Mouse (Mus musculus): ENCODE results near the gene Tet3.

DNA sequence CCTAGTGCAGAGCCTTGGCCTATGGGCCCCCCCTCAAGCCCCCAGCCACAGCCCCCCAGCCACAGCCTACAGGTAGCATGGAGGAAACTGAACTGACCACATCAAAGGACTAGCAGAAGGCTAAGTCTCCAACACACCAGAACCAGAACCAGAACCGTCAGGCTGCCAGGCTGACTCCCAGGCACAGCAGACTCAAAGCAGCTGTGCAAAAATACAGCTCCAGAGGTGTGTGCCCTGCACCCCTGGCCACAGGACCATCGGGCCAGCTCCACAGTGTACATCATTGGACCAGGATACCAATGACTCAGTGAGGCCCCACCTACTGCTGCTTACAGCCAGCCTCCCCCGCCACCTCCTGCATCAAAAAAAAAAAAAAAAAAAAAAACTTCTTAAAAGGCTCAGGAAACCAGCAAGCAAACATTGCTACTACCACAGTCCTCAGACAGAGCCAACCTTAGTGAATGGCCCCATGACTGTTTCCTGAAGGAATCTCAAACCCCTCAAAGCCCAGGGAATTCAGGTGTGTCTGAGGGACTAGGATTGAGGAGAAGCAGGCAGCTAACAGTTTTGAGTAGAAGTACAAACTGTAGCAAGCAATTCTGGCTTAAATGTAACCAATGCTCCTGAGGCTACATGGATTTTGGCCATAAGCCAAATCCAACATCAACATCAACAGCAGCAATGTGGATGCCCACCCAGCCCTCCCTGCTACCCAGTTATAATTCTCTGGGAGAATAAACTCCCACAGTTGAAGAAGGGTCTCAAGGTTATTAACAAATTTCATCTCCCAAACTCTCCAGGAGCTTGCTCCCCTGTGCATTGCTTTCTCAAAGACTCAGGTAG is 42.4 kb downstream of the Tet3 start:
- TF ChIP-seq CTCF (IDR thresholded peaks at IDR 0.05; ENCODE audit: low read depth, low read length), result no peak
- no peak for TF ChIP-seq POLR2A (IDR thresholded peaks at IDR 0.05; ENCODE audit: borderline replicate concordance, low read depth, low read length)
